Mouse (Mus musculus) layer of hippocampus, postnatal 14 days (tissue): ENCODE results near the gene Akr1b7. TPM values are rescaled to one million over a fixed set of nuclear protein-coding genes. Genes with fewer than 3 reads are reported as not detected.
"Not testable (repeated sequence)": the region's sequence is repeated elsewhere in the genome, so short reads cannot be mapped to it uniquely, and the experiment has no call there.

ENCODE experiments used
- DNase-seq, 2 experiments: peaks; one replicate each; pipeline ENCODE4 v3.0.0; 2021 to 2022; ENCODE audit warnings: low spot score in 2 of 2, mixed read lengths in 1 of 2
- long read RNA-seq, 2 experiments: library from polyadenylated mRNA; stranded (forward); transcript quantifications; one replicate each; pipeline ENCODE4 v2.0.0; 2021
- total RNA-seq, 2 experiments: library from RNA; stranded (reverse); gene quantifications; 2 replicates each; pipeline ENCODE4 v1.2.3; 2021

Akr1b7 gene
- total RNA-seq = not detected
- long read RNA-seq, experiment 1 = 0 reads
- long read RNA-seq, experiment 2, partial matches to known transcripts = 1 of 1 reads
- long read RNA-seq, experiment 2, other reads (novel, unspliced or antisense) = 0 of 1 reads

DNA sequence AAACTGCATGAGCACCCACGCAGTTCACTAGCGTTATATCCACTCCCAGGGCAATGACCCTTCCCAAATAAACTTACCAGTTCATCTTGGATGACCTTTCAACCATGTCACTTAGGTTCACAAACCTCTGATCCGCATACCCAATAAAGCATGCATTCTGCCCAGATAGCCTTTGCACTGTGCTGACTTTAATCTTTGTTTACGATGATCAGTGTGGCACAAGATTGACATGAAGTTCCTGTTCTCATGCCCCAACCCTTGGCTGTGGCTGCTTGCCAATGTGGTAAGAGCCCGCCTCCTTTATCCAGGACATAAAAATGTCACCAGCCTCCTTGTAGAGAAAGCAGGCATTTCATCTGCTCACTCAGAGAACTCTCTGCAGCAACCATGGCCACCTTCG lies at the start of gene Akr1b7:
Akr1b7 (plus strand) TSS at position 312 of the 400 bp plus-strand sequence.
- DNase-seq = no peak

DNA sequence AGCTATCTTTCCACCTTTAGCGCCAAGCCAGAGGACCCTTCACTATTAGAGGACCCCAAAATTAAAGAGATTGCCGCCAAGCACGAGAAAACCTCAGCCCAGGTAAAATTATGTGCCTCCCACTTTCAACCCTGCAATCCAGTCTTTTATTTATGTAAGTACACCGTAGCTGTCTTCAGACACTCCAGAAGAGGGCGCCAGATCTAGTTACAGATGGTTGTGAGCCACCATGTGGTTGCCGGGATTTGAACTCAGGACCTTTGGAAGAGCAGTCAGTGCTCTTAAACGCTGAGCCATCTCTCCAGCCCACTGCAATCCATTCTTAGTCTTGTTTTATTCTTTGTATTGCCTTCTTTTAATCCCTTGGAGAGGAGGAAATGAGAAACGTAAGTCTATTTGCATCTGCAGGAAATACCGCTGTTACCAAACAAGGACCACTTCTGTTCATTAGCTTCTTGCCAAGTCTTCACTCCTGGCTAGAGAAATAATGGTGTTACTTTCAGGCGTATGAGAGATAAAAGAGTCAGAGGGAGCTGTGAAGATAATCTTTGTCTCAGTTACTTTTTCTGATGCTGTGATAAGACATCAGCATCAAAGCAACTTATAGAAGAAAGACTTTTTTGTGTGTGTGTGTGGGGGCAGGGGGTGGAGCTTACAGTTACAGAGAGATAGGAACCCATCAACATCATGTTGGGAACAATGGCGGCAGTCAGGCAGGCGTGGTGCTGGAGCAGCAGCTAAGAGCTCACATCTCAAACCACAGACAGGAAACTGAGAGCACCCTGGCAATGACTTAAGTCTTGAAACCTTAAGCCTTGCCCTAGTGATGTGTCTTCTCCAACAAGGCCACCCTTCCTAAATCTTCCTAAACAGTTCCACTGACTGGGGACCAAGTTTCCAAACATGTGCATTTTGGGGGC lies 47.7 kb upstream of the Akr1b7 start:
- DNase-seq = no peak

DNA sequence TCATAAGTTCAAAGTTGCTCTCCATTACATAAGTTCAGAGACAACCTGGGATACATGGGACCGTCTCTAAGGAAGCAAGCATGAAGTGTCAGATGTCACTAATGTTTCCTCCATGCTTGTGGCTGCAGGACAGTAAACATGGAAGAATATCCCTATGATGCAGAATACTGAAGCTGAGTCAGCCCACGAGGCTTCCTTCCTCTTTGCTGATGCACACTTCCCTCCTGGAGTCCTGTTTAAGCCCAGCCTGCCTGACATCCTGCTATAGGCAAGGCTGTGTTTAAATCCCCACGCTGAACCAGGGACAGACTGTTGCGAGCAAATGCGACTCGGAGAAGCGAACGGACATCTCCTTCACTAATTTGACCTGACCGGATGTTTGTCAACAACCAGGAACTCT lies 44.1 kb upstream of the Akr1b7 start:
- DNase-seq = no peak

DNA sequence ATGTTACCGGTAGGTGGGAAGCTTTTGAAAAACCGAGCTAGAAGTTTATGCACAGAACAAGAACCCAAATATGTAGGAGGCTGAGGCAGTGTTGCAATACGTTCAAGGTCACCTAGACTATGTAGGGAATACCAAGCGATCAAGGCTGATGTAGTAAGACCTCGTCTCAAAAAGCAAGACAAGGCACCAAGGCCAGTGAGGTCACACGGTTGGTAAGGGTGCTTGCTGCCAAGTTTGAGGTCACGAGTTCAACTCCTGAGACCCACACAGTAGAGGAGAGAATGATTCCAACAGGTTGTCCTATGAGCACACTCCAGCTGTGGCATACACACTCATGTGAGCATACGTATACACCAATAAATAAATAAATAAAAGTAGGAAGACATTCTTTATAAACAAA lies 42.1 kb upstream of the Akr1b7 start:
- no peak for DNase-seq

DNA sequence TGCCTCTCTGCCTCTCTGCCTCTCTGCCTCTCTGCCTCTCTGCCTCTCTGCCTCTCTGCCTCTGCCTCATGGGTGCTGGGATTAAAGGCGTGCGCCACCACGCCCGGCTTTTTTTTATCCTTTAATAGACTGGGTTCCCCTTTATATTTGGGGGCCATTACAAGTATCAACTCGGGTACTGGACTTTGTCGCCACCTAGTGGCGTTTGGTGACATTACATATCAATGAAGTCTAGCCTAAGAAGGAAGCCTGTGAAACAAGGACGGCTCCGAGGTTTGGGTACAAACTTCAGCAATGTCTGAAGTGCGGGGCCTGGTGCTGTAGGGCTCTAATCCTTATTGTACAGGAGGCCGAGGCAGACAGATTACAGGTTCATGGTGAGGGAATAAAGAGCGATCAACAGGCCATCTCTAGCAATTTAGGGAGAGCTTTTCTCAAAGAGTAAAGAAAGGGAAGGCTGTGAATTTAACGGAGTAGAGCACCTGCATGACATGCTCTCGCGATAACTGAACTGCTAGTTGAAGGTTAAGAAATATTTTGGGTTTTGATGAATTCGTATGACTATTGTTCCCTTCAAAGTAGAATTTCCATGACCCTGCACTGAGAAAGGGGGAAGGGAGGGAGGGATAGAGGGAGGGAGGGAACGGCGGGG lies 40.3 kb upstream of the Akr1b7 start:
- peak; percentile 84 to 85 for DNase-seq

DNA sequence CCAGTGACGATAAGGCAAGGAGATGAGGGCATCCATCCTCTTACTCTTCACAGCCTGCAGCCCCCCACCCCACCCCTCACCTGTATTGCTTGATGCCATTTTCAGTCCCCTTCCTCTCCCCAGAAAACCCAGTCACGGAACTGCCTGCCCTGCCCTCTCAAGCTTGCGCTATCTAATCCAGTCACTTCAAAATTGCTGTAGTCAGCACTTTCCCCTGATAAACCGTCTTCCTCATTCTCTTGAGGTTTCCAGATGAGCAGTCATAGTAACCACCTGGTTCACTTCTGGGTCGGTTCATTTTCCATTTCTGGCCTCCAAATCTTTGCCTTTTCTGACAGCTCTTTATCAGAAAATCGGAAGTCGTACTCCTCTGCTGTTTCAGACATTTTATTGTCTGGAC lies 38.3 kb upstream of the Akr1b7 start:
- no peak for DNase-seq

DNA sequence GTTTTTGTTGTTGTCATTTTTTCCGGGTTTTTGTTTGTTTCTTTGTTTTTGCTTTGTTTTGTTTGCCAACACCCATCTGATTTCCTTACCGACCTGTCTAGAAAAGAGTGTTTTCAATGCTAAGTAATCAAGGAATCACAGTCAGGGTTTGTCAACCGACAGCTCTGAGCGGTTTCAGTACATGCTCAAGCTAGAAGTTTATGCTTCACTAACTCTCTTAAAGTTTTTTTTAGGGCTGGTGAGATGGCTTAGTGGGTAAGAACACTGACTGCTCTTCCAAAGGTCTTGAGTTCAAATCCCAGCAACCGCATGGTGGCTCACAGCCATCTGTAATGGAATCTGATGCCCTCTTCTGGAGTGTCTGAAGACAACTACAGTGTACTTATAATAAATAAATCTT lies 36.2 kb upstream of the Akr1b7 start:
- not testable (repeated sequence) for DNase-seq

DNA sequence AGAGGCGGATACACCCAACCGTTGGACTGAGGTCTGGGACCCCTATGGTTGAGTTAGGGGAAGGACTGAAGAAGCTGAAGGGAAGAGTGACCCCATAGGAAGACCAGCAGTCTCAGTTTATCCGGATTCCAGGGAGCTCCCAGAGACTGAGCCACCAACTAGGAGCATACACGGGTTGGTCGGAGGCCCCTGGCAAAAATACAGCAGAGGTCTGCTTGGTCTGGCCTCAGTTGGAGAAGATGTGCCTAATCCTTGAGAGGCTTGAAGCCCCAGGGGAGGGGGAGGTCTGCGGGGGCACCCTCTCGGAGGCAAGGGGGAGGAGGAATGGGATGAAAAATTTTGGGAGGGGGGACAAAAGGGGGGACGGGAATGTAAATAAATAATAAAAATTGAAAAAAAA lies 28.7 kb upstream of the Akr1b7 start:
- DNase-seq = no peak

DNA sequence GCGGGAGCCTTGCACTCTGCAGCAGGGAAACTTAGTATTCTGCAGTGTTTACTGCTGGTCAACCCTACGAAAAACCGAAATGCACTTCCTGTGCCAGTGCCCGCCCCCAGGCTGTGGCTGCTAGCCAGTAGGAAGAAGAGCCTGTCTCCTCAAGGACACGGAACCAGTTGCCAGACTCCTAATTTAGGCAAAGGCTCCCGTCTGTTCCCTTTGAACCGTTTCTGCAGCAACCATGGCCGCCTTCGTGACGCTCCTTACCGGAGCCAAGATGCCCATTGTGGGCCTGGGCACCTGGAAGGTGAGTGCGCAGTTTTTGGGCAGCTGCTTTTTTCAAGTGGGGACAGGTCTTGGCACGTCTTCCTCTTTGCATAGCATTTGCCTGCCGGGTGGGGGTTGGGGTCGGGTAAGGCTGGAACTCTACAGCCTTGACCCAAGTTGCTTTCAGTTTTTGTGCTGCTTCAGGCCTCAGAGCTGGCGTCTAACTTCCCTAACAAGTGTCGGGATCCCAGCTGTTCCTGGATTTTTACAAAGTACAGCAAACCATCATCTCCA lies 27.9 kb upstream of the Akr1b7 start, which contains the start of gene Akr1b10:
Akr1b10 (plus strand) TSS at position 109 of the 552 bp plus-strand sequence.
- peak; percentile 75 to 84 for DNase-seq

DNA sequence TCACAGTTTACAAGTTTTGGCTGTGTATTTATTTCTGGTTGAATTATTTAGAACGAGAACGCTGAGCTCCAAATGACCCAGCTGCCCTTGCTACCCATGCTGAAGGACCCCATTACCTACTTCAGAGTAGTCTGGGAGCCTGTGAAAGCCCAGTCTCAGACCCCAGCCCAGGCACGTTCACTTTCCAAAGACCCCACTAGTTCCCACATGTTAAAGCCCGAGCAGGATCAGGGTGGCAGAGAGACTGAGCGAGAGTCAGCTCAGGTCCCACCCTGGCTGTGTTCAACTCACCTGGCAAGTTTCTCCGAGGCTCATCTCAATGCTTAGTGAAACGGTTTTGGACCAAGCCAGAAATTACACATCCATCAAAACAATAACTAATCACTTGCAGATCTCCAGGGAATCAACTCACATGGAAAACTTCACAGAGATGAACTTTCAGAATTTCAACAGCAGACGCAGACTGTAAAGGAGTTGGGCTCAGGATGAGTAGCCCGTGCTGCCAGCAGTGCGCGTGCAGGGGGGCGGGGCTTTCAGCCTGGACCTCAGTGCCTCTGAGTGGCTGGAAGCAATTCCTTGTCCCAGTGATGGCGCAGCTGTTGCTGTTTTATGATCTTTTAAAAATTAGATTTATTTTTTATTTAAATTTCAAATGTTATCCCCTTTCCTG lies 27.3 kb upstream of the Akr1b7 start:
- DNase-seq = peak in 1 of 2 experiments; percentile 16

DNA sequence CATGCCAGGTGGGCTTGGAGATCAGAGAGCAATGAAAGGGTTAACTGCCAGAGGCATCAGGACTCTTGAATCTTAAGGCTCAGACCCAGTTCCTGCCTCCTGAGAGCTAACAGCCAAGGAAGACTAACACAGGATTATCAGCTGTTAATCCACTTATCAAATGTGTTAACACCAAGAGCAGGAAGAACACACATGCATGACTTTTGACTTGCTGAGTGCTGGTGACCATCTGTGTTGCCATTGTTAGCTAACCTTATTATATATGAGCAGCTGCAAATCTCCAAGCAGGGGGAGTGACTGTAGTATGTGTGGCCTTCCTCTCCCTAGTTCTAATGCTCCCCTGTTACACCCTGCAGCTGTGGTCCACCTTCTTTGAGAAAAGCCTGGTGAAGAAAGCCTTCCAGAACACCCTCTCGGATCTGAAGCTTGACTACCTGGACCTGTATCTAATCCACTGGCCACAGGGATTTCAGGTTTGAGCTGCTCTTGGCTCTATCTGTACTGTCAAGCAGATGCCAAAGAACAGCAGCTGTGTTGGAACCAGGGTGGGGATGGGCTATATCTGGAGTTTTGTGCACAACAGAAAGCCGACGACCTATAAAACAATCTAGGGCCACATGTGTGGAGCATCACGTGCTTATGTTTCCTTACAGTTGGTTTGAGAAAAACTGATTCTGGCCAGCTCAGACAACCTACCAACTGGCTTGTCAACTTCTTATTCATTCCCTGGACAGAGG lies 23.5 kb upstream of the Akr1b7 start:
- no peak for DNase-seq

DNA sequence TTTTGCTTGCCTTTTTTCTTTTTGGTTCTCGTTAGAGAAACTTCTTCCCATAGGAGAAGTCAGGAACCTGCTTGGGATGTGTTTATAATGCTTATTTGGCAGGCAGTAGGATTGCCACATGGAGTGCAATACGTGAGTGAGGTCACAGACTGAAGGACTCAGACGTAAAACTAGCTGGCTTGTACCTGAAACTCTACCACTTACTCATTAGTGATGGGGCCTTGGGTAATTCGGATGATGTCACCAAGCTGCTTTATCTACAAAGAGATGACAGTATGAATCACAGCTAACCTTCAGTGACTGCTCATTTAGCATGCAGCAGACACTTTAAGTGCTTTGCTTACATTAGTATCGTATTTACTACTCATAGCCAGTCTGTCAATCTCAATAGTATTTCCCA lies 16.2 kb upstream of the Akr1b7 start:
- DNase-seq = no peak

DNA sequence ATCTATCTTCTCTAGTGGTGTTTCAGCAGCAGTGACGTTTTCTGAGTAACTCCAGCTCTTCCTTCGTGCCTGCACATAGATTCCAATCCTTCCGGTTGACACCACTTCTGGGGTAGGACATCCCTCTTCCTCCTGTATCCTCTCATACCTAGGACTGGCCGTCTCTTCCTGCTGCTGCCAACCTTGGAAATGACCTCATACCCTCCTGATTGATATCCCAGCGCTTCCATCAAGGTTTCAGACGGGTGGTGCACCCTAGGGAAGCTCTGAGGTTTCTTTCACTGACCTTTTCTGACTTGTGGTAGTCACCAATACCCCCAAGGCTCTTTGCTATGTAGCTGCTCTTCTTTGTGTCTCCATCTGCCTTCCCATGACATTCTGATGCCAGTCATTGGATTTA lies 13.7 kb upstream of the Akr1b7 start:
- DNase-seq = no peak

DNA sequence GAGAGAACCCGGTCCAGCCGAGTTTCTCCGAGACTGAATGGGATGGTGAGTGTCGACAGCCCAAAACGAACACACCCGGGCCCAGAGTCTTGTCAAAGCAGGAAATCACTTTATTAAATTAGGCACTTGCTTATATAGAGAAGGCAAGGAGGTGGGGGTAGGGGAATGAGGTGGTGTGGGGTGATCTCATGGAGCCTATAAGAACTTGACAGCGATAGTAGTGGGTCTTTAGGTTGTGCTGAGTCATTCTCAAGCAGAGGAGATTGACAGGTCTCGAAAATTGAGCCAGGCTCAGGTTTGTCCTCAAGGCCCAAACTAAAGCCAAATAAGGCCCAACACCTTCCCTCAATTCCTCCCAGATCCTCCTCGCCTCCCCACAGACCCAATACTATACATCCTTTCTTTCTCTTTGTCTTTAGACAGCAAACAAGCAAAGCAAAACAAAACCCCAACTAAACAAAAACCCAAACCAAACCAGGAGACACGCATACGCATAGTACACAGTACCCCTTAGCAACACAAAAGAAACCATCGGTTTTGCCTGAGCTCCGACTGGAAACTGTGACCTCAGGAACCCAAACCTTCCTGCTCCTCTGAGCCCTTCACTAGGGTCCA lies 12.4 kb upstream of the Akr1b7 start:
- DNase-seq = no peak

DNA sequence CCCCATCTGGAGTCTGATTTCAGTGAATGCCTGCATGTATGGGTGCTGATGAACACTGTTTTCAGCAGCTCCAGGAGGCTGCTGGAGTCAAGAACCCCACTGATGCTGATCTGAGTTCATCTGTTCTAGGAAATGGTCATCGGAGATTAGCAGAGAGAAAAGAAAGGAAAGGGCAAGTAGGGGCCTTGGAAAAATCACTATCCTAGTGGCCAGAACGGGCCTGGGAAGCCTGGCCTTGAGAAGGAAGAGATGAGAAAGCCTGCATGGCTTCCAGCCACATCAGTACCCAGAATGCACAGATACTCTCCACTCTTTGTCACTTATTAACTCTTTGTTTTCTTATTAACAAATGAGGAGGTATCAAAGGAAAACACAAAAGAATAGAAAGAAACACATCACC lies 11.4 kb upstream of the Akr1b7 start:
- no peak for DNase-seq

DNA sequence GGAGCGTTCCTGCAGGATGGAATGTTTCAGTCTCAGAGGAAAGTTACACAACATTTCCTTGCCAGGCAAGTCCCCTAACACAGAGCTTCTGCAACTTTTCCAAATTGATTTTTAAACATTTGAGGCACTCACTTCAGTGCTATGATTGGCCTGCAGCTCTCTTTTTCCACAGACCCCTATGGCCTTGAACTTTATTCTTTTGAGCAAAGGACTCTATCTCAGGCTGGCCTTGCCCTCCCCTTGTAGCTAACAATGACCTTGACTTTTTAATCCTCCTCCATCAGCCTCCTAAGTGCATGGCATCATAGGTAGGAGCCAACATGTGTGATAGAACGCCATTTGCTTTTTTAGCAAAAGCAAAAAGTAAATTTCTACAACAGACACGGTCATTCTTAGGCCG lies 5.4 kb upstream of the Akr1b7 start:
- no peak for DNase-seq

DNA sequence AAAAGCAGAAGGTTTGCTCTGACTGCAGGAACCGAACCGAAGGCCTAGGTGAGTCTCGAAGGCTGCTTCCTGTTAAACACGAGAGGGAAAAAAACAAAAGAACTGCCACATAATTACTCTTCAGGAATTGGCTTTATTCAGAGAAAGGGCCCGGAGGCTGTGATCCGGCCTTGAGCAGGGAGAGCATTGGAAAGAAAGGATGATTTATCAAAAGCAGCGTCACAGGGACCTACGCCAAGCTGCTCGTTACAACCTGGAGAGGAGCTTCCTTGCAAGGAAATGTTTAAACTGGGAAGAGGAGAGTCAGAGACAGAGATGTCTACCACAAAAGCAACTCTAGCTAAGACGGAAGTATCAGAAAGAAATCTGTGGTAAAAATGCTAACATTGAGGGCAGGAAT lies 4.7 kb upstream of the Akr1b7 start:
- DNase-seq = peak in 1 of 2 experiments; percentile 14

DNA sequence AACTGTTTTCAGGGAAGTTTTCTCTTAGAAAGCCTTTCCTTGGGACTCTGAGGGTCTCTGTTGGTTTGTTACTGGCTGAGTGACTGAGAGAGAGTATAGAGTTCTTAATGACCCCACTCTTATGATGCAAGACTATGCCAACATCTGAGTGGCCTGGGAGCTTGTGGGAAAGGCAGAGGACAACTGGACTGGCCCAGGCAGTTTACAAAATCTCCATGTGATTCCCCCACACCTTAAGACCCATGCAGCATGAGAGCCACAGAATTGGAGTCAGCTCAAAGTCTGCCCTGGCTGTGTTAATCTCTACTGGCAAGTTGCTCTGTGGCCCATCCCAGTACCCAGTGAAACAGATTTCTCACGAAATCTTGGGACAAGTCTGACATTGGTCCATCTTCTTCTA lies 554 bp downstream of the Akr1b7 start:
- DNase-seq = no peak

DNA sequence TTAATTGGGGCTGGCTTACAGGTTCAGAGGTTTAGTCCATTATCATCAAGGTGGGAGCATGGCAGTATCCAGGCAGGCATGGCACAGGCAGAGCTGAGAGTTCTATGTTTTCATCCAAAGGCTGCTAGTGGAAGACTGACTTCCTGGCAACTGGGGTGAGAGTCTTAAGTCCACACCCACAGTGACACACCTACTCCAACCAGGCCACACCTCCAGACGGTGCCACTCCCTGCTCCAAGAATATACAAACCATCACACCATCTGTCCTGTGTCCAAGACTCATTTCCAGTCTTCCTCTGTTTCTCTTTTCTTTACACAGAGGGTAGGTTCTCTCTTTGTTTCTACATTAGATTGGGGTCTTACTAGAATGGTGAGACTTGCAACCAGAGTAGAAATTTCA lies 1.3 kb downstream of the Akr1b7 start:
- DNase-seq = not testable (repeated sequence)

DNA sequence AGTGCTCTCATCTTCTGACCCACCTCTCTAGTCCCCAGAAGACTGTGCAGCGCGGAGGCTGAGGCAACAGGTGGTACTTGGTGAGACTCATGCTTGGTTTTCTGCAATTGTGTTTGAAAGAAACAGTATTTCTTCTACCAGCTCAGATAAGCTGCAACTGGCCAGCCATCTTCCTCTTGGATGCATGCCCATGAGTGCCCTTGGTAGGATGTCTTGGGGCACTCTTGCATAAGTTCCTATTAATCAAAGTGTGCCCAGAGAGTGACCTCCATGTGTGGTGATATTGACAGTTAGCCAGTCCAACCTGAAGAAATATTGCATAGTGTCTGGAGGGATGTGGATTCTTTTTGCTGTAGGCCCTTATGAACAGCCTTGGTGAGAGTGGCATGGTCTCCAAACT lies 4.4 kb downstream of the Akr1b7 start:
- DNase-seq = no peak
